Mouse (Mus musculus) kidney, embryonic 16.5 days (tissue): ENCODE data around the gene Dolk. TPM values are rescaled to one million over a fixed set of nuclear protein-coding genes. Genes with fewer than 3 reads are reported as not detected.
A peak's percentile ranks its signal among the peaks of the same experiment; 100 is the strongest.

ENCODE experiments used
- ATAC-seq: fragments of 200-750 bp; cut with Nextera tagmentation; 2 replicates; pipeline ENCODE4 v1.8.0; 2017; ENCODE audit warnings: moderate TSS enrichment; ENCODE audit not compliant: low FRiP score, low TSS enrichment
- H3K27ac ChIP-seq: fragments of 300-500 bp; sonication (generic); 2 replicates; pipeline ENCODE4 v1.5.1; 2014; ENCODE audit warnings: low read length
- H3K27me3 ChIP-seq: fragments of 300-500 bp; sonication (generic); 2 replicates; pipeline ENCODE4 v1.6.1; 2014; ENCODE audit warnings: low read length, control low read depth, mixed read lengths; ENCODE audit not compliant: insufficient read depth
- H3K36me3 ChIP-seq: fragments of 300-500 bp; sonication (generic); 2 replicates; pipeline ENCODE4 v1.6.1; 2014; ENCODE audit warnings: low read length, control low read depth, mixed read lengths; ENCODE audit not compliant: insufficient read depth
- H3K4me1 ChIP-seq: fragments of 300-500 bp; sonication (generic); 2 replicates; pipeline ENCODE4 v1.6.1; 2014; ENCODE audit warnings: low read length, control low read depth, mixed read lengths; ENCODE audit not compliant: insufficient read depth
- H3K4me2 ChIP-seq: fragments of 300-500 bp; sonication (generic); replicated peaks from 2 replicates; pipeline ENCODE4 v1.6.1; 2014; ENCODE audit warnings: low read depth, low read length
- H3K4me3 ChIP-seq: fragments of 300-500 bp; sonication (generic); 2 replicates; pipeline ENCODE4 v1.5.1; 2014; ENCODE audit warnings: mild to moderate bottlenecking, low read length
- H3K9ac ChIP-seq: fragments of 300-500 bp; sonication (generic); replicated peaks from 2 replicates; pipeline ENCODE4 v1.6.1; 2014; ENCODE audit warnings: low read length
- H3K9me3 ChIP-seq: fragments of 300-500 bp; sonication (generic); 2 replicates; pipeline ENCODE4 v1.6.1; 2016; ENCODE audit warnings: low read length, control low read depth
- WGBS: fragments of 180-500 bp; shearing (Covaris S2); extraction: QIAGEN DNeasy Blood & Tissue Kit; methylation state at CpG from one replicate; pipeline ENCODE4 v1.1.7; 2014; 5-methylcytosine and 5-hydroxymethylcytosine counted together
- polyA plus RNA-seq: library from polyadenylated mRNA; unstranded; fragments of >200 nt; fragmentation: Nextera tagmentation; extraction: Ambion mirVana; gene quantifications from 2 replicates; pipeline ENCODE4 v1.2.1, GENCODE M21; 2015

Dolk gene
- polyA plus RNA-seq, 1 experiment from 2014 or later: 44.2 TPM

- H3K36me3 ChIP-seq: no peaks in the 10 kb centered on the region
- peaks cover 26% of the 10 kb centered on the region for H3K4me1 ChIP-seq
- WGBS: 26% methylated on average over 1 of the region's 1 CpGs
- H3K27ac ChIP-seq: peak overlapping the region; percentile 61; the same call in 1 of the 2 replicates
- no peaks in the 10 kb centered on the region for H3K9me3 ChIP-seq
- peak; percentile 82 for ATAC-seq
- H3K9ac ChIP-seq: no peak overlapping the region
- no peak overlapping the region; the same call in 1 of the 2 replicates for H3K4me2 ChIP-seq
- H3K27me3 ChIP-seq: no peaks in the 10 kb centered on the region
- H3K4me3 ChIP-seq: no peak overlapping the region
Measured at GRCm38 (mm10) chr2:30270134-30270533, 16.0 kb downstream of the Dolk start.

DNA sequence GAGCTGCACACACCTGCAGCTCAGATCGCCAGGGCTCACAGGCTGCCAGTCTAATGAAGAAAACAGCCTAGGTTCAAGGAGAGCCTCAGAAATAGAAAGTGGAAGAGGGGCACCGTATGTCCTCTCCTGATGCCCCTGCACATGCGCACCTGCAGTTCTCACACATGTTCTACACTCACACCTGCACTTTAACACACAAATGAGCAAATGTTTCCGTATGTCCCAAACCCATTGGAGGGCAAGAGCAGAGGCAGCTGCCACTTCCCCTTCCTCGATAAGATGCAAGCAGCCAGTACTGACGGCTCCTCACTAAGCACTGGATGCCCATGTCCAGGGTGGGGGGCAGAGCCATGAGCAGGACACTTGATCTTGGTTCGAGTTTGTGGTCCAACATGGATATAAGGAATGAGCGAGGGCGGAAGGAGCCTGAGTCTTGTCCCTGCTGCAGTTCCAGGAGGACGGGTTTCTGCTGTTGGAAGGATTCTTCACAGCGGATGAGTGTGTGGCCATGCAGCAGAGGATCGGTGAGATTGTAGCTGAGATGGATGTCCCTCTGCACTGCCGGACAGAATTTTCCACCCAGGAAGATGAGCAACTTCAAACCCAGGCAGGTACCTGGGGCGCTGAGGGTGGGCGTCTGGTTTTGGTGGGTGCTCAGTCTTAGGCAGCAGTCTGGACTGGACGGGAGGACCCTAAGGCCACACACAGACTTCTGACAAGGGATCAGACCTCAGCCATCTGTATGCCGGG is 16.7 kb downstream of the Dolk start:
- no peak for ATAC-seq
- Histone ChIP-seq H3K27me3 (no peaks in the 10 kb centered on the region), H3K27ac (peak overlapping the region; percentile 61; the same call in 1 of the 2 replicates), H3K36me3 (no peaks in the 10 kb centered on the region), H3K9me3 (no peaks in the 10 kb centered on the region), H3K4me2 (no peak overlapping the region), H3K4me1 (peaks cover 33% of the 10 kb centered on the region), H3K4me3 (no peak overlapping the region), H3K9ac (no peak overlapping the region)
- WGBS: 85% methylated on average over 17 of the region's 17 CpGs

- WGBS: 60% methylated on average over 4 of the region's 4 CpGs
- H3K9ac ChIP-seq: no peak overlapping the region
- no peaks in the 10 kb centered on the region for H3K9me3 ChIP-seq
- H3K4me2 ChIP-seq: no peak overlapping the region
- no peak overlapping the region for H3K27ac ChIP-seq
- no peak overlapping the region for H3K4me3 ChIP-seq
- peaks cover 8% of the 10 kb centered on the region for H3K36me3 ChIP-seq
- ATAC-seq: no peak
- H3K4me1 ChIP-seq: peaks cover 35% of the 10 kb centered on the region
- H3K27me3 ChIP-seq: no peaks in the 10 kb centered on the region
Measured at GRCm38 (mm10) chr2:30268371-30268770, 17.8 kb downstream of the Dolk start.

DNA sequence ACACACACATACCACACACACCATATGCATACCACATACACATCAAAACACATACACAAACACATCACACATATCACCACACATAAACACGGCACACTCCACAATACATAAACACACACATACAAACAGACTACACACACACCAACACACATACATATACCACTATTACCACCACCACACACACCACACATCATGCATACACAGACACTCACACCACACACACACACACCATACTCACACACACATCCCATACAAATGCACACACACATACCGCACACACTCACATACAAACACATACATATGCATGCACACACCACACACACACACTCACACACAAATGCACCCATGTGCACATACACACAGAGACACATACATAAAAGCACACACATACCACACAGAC is 18.7 kb downstream of the Dolk start:
- Histone ChIP-seq H3K27me3 (no peaks in the 10 kb centered on the region), H3K4me2 (peak overlapping the region; percentile 41; the same call in 1 of the 2 replicates), H3K9ac (no peak overlapping the region), H3K27ac (peak overlapping the region; percentile 95), H3K4me1 (peaks cover 35% of the 10 kb centered on the region), H3K36me3 (peaks cover 10% of the 10 kb centered on the region), H3K9me3 (no peaks in the 10 kb centered on the region), H3K4me3 (no peak overlapping the region)
- WGBS: 96% methylated on average over 2 of the region's 2 CpGs
- no peak for ATAC-seq

GRCm38 (mm10) chr2:30266392-30266941 is 19.7 kb downstream of the Dolk start:
- peak; percentile 90 for ATAC-seq
- Histone ChIP-seq H3K9ac (peak overlapping the region; percentile 51), H3K4me2 (peak overlapping the region; percentile 41), H3K4me1 (peaks cover 35% of the 10 kb centered on the region), H3K27me3 (no peaks in the 10 kb centered on the region), H3K9me3 (no peaks in the 10 kb centered on the region), H3K4me3 (peak overlapping the region; percentile 29), H3K36me3 (peaks cover 19% of the 10 kb centered on the region), H3K27ac (peak overlapping the region; percentile 95)
- 15% methylated on average over 4 of the region's 4 CpGs for WGBS

DNA sequence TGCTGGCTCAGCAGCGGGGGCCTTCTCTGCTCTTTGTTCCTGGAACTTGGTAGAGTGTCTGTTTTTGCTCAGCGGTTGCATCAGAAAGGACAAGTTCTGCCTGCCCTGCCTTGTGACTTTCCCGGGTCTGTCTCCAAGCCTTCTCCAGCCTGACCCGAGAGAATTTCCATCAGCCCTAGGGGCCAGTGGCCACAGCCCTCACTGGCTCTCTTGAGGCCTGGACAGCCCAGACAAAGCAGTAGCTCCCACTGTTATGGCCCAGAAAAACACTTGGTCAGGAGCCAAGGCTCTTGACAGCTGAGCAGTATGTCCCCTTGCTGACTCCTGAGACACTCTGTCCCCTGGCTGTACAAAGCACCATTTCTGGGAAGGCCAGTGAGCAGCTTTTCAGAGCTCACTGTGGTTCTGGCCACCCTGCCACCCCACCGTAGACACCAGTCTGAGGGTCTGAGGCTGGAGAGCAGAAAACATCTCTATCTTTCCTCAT is 20.3 kb downstream of the Dolk start, which contains the start of gene Phyhd1:
Gene Phyhd1, plus strand, starts transcription at position 437 of the 487 bp plus-strand sequence.
- peak within 1 kb of the TSS; percentile 29 for H3K4me3 ChIP-seq
- peak within 1 kb of the TSS; percentile 51 for H3K9ac ChIP-seq
- ATAC-seq: 0 out of 2 replicates have a peak, but pooled peaks have one; percentile 14
- H3K36me3 ChIP-seq: peaks cover 22% of the 10 kb centered on the region
- H3K27ac ChIP-seq: peak within 1 kb of the TSS; percentile 95
- peaks cover 35% of the 10 kb centered on the region for H3K4me1 ChIP-seq
- 41% methylated on average over 5 of the region's 5 CpGs for WGBS
- H3K27me3 ChIP-seq: no peaks in the 10 kb centered on the region
- peak within 1 kb of the TSS; percentile 41 for H3K4me2 ChIP-seq
- no peaks in the 10 kb centered on the region for H3K9me3 ChIP-seq

DNA sequence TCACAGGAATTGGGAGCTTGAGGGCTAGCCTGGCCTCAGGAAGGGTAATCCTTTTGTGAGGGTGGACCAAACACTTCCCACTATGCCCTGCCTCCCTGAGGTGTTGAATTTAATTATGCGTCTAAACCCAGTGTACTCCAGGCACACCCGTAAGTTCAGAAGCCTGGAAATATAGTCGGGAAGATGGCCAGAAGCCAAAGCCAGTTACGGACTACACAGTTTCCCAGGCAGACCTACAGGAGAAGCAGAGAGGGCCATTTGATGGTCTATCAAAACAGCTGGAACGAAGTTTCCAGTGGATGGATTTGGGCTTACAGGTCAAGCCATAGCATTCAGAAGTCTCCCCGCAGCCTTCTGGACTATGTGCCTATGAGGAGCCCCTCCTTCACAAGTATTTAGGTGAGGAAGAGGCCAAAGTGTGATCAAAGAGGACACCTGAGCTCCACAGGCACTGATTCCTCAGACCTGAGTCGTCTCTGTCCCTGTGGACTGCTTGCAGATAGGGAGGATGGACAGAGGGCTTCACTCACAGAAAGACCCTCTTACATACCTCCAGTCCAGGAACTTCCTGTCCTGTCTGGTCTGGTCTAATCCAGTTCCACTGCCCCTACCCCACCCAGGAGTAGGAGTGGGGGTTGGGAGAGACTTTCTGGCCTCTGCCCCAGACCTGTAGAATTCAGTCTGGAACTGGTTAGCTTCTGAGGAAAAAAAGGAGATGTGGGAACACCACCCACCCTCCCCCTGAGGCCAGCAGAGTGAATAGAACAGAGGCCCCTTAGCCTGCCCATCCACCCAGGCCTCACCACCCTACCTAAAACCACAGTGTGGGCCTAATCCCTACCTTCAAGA is 21.2 kb downstream of the Dolk start:
- Histone ChIP-seq H3K27me3 (no peaks in the 10 kb centered on the region), H3K4me2 (no peak overlapping the region), H3K9ac (no peak overlapping the region; the same call in 1 of the 2 replicates), H3K36me3 (peaks cover 28% of the 10 kb centered on the region), H3K27ac (peak overlapping the region; percentile 95), H3K4me3 (no peak overlapping the region), H3K4me1 (peaks cover 33% of the 10 kb centered on the region), H3K9me3 (no peaks in the 10 kb centered on the region)
- WGBS: 56% methylated on average over 7 of the region's 7 CpGs
- no peak for ATAC-seq

DNA sequence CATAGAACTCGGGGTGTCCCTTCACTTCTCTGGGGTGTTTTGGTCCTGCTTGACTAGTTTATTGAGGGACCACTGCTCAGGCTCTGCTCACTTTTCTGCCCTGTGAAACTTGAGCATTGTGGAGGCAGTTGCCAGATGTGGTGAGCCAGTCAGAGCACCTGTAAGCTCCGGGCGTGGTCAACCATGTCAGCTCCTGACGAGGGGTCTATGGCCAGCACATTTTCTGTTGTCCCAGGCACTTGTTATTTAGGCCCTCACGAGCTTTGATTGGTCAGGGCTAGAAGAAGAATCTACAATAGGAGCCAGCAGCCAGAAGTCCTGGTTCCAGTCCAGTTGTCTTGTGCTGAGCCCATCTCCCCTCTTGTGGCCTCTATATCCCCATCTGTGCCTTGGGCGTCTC is 22.3 kb downstream of the Dolk start:
- ATAC-seq: no peak
- H3K4me1 ChIP-seq: peaks cover 30% of the 10 kb centered on the region
- peaks cover 28% of the 10 kb centered on the region for H3K36me3 ChIP-seq
- 80% methylated on average over 6 of the region's 6 CpGs for WGBS
- H3K27me3 ChIP-seq: no peaks in the 10 kb centered on the region
- no peak overlapping the region for H3K9ac ChIP-seq
- no peak overlapping the region for H3K27ac ChIP-seq
- H3K4me3 ChIP-seq: no peak overlapping the region
- H3K9me3 ChIP-seq: no peaks in the 10 kb centered on the region
- no peak overlapping the region for H3K4me2 ChIP-seq

DNA sequence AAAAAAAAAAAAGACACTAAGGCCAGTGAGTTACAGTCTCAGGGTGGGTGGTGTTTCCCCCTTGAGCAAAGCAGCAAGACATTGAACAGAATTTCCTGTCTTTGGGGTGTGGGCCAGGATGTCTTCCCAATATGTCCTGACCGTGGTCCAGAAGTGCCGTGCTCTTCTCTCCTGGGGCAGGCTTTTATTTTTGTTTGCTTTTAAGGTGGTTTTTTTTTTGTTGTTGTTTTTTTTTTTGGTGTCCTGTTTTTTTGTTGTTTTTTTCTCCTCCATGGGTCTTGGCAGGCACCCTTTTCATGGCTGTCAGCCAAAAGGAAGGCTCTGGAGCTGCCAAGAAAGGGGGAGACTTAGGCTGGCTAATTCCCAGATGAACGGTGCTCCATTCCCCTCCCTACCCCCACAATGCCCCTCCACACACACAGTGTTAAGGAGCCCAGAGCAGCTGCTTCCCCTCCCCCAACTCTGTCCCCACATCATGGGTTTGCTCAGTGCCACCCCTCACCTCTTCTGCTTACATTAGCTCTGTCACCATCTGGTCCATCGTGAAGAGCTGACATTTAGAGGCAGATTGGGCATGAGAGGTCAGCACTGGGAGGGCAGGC is 23.2 kb downstream of the Dolk start:
- H3K4me1 ChIP-seq: peaks cover 38% of the 10 kb centered on the region
- H3K36me3 ChIP-seq: peaks cover 32% of the 10 kb centered on the region
- H3K4me3 ChIP-seq: no peak overlapping the region
- 44% methylated on average over 4 of the region's 4 CpGs for WGBS
- H3K4me2 ChIP-seq: no peak overlapping the region
- H3K27ac ChIP-seq: no peak overlapping the region
- H3K9me3 ChIP-seq: no peaks in the 10 kb centered on the region
- no peak overlapping the region for H3K9ac ChIP-seq
- no peaks in the 10 kb centered on the region for H3K27me3 ChIP-seq
- no peak for ATAC-seq
